Mouse (Mus musculus): Measurements from ENCODE around the gene Ttc7b.

- TF ChIP-seq POLR2A (IDR thresholded peaks at IDR 0.05; ENCODE audit: low read depth, low read length) (no peak), CTCF (IDR thresholded peaks at IDR 0.05; ENCODE audit: borderline replicate concordance, insufficient read depth, low read length) (no peak)
Observed at GRCm38 (mm10) chr12:100495083-100495482, 25.5 kb downstream of the Ttc7b start.

All from embryonic fibroblast, embryonic 13.5 days (primary cell).